Mouse (Mus musculus) regulatory T cell (primary cell): ENCODE data around the gene Scgb3a1.

Experiments
- in situ Hi-C: fragments of 300-600 bp; cut with MboI, MseI; formaldehyde crosslinking; loops from one replicate; pipeline ENCODE4 v1.15.1; 2025; ENCODE audit warnings: high pct_unique_total_duplicates

The Scgb3a1 gene

DNA sequence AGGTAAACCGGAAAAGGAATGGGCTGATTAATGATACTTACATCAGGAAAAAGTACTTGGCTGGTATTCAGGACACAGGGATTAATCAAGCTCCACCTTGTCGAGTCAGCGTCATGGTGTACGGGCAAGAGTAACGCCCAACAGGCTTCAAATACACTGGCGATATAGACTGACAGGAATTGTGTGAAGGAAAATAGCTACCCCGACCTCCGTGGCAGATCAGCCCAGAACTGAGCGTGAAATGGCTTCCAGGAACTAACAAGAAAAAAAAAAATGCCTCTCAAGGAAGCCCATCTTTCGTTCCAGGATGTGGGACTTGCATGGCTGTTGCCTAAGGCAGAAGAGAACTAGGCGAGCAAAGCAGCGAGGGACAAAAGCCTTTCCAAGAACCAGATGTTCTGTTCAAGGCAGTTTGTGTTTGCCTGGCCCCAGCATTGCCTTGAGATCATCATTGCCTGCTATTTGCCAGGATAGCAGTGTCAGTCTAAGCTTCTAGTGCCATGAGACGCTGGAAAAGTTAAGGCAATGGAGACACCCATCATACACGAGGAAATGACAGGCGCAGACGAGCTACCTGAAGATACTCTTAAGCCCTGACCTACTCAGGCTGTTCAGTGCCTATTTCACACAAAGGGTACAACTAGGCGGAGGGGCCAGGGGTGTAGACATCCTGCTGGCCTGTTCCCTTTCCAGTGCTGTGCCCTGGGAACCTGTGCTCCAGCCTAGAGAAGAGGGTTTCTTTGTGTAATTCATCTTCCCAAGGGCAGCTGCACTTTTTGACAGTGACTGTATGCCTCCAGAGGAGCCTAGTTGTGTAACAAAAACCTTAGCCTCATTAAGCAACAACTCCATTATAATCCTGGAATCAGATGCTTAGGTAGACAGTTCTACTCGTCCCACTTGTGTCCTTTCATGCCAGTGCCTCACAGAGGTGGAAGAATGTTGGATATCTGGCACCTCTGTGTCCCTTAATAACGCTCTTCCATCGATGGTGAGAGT is 50.2 kb downstream of the Scgb3a1 start:
- in situ Hi-C loops, result loop anchor here (25.0 kb wide), 1 partner anchor 876 kb away; the partner anchor contains the start of genes Gm12184 and Trim7
